Mouse (Mus musculus): ENCODE results near the gene Ifrd2.

The Ifrd2 gene

GRCm38 (mm10) chr9:107635279-107636028 is 48.0 kb downstream of the Ifrd2 start, which contains the start of gene Gnai2:
TSS of gene Gnai2 (minus strand) at chr9:107635367.
- peak; percentile 99 for DNase-seq (ENCODE audit: low read depth, low spot score)

GRCm38 (mm10) chr9:107637070-107637469 is 49.6 kb downstream of the Ifrd2 start:
- peak; percentile 48 for DNase-seq (ENCODE audit: low read depth, low spot score)

GRCm38 (mm10) chr9:107640257-107640772 is 52.9 kb downstream of the Ifrd2 start:
- peak; percentile 37 for DNase-seq (ENCODE audit: low read depth, low spot score)

GRCm38 (mm10) chr9:107641666-107642065 is 54.2 kb downstream of the Ifrd2 start:
- DNase-seq (ENCODE audit: low read depth, low spot score), result no peak

Data from ZHBTc4 (cell line).